Mouse (Mus musculus) kidney, postnatal 0 days (tissue): ENCODE results near the gene Kif6. TPM values are rescaled to one million over a fixed set of nuclear protein-coding genes. Genes with fewer than 3 reads are reported as not detected.

Source experiments
- ATAC-seq: fragments of 200-750 bp; cut with Nextera tagmentation; replicated peaks from 2 replicates; pipeline ENCODE4 v1.8.0; 2017; ENCODE audit warnings: low read depth, moderate number of reproducible peaks, moderate TSS enrichment, moderate library complexity; ENCODE audit not compliant: low FRiP score
- DNase-seq: peaks from one replicate; pipeline ENCODE4 v3.0.0-alpha.2; 2016; ENCODE audit warnings: low spot score
- H3K27ac ChIP-seq: fragments of 300-500 bp; sonication (generic); 2 replicates; pipeline ENCODE4 v1.5.1; 2014; ENCODE audit warnings: mild to moderate bottlenecking
- H3K27me3 ChIP-seq: fragments of 300-500 bp; sonication (generic); 2 replicates; pipeline ENCODE4 v1.6.1; 2014; ENCODE audit warnings: low read length, mixed read lengths; ENCODE audit not compliant: insufficient read depth
- H3K36me3 ChIP-seq: fragments of 300-500 bp; sonication (generic); 2 replicates; pipeline ENCODE4 v1.6.1; 2014; ENCODE audit warnings: low read length, mixed read lengths; ENCODE audit not compliant: insufficient read depth
- H3K4me1 ChIP-seq: fragments of 300-500 bp; sonication (generic); replicated peaks from 2 replicates; pipeline ENCODE4 v1.6.1; 2014; ENCODE audit warnings: antibody characterized with exemption, low read length, mixed read lengths; ENCODE audit not compliant: insufficient read depth
- H3K4me2 ChIP-seq: fragments of 300-500 bp; sonication (generic); 2 replicates; pipeline ENCODE4 v1.6.1; 2014; ENCODE audit warnings: mild to moderate bottlenecking, low read length, moderate library complexity, mixed read lengths
- H3K4me3 ChIP-seq: fragments of 300-500 bp; sonication (generic); replicated peaks from 2 replicates; pipeline ENCODE4 v1.5.1; 2014; ENCODE audit warnings: low read depth, low read length
- H3K9ac ChIP-seq: fragments of 300-500 bp; sonication (generic); 2 replicates; pipeline ENCODE4 v1.6.1; 2014; ENCODE audit warnings: low read depth, low read length
- H3K9me3 ChIP-seq: fragments of 300-500 bp; sonication (generic); replicated peaks from 2 replicates; pipeline ENCODE4 v1.6.1; 2016; ENCODE audit warnings: low read length, inconsistent platforms, mixed read lengths
- CTCF ChIP-seq: IDR thresholded peaks from 2 replicates; pipeline ENCODE4 v1.5.1; 2016; ENCODE audit warnings: antibody characterized with exemption, low read depth, mild to moderate bottlenecking, moderate library complexity
- WGBS: fragments of 180-500 bp; shearing (Covaris S2); extraction: QIAGEN DNeasy Blood & Tissue Kit; methylation state at CpG from one replicate; pipeline ENCODE4 v1.1.7; 2014; 5-methylcytosine and 5-hydroxymethylcytosine counted together
- polyA plus RNA-seq: library from polyadenylated mRNA; unstranded; fragments of >200 nt; fragmentation: Nextera tagmentation; extraction: Ambion mirVana; gene quantifications from 2 replicates; pipeline ENCODE4 v1.2.1, GENCODE M21; 2015

The Kif6 gene
- polyA plus RNA-seq, 1 experiment from 2014 or later: 1.3 TPM

DNA sequence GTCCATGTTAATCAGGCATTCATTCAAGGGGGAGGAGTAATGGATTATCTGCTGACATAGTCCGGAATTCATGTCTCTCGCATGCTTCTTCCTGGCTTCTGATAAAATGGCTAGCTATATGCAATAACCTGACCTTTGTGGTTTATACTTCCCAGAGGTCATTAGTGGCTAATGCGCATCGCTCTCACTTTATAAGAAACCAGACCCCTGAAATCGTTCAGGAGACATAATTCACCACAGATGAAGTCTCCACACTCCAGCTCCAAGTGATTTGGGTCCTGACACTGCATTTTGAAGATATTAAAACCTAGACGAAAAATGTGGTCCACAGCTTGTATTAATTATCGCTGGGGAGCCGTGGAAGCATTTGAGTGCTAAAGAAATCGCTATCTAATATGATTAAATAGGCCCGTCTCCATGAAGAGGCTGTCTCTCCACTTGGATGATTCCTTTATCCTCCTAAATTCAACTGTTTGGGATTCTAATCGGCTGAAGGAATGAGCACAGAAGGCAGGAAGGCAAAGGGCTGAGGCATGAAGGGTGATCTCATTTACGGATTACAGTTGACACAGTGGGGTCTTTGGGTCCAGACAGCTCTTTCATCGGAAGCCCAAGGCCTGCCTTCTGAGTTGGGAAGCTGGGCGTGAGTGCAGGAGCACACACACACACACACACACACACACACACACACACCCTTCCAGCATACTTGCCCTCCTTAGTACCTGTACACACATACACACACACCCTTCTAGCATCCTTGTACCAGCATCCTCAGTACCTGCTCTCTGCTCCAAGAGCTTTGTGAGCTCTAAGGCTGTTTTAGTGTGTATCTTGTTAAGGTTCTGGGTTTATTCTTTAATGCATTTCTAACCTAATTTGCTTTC is 128.9 kb downstream of the Kif6 start:
- DNase-seq (no peak), ATAC-seq (no peak)
- WGBS: 76% methylated on average over 14 of the region's 14 CpGs
- no peak overlapping the region for H3K4me2 ChIP-seq
- H3K27ac ChIP-seq: no peak overlapping the region
- H3K4me3 ChIP-seq: no peak overlapping the region
- no peaks in the 10 kb centered on the region for H3K27me3 ChIP-seq
- no peak overlapping the region for H3K9ac ChIP-seq
- no peak for TF ChIP-seq CTCF
- no peaks in the 10 kb centered on the region for H3K4me1 ChIP-seq
- no peaks in the 10 kb centered on the region for H3K36me3 ChIP-seq
- no peaks in the 10 kb centered on the region for H3K9me3 ChIP-seq

DNA sequence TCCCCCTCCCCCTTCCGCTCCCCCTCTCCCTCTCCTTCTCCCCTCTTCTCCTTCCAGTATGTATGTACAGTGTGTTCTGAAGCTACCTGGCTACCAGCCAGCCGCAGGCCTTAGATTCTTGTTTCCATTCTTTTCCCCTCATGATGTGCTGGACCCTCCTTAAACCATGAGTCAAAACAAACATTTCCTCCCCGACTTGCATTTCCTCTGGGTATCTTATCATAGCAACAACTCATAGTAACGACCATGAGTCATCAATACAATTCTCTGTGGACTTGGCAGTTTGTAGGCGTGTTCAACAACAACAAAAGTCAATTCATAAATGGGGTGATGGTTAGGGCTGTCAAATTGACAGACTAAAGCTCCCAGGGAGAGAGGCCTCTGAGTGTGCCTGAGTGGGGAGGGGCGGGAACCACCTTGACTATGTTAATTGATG is 136.0 kb downstream of the Kif6 start:
- Histone ChIP-seq H3K4me2 (no peak overlapping the region), H3K36me3 (no peaks in the 10 kb centered on the region), H3K9ac (no peak overlapping the region), H3K4me3 (no peak overlapping the region), H3K27me3 (no peaks in the 10 kb centered on the region), H3K9me3 (no peaks in the 10 kb centered on the region), H3K27ac (no peak overlapping the region), H3K4me1 (no peaks in the 10 kb centered on the region)
- peak; percentile 59 for DNase-seq
- ATAC-seq: peak; percentile 65; the same call in 1 of the 2 replicates
- TF ChIP-seq CTCF: no peak
- WGBS: 38% methylated on average over 6 of the region's 6 CpGs

DNA sequence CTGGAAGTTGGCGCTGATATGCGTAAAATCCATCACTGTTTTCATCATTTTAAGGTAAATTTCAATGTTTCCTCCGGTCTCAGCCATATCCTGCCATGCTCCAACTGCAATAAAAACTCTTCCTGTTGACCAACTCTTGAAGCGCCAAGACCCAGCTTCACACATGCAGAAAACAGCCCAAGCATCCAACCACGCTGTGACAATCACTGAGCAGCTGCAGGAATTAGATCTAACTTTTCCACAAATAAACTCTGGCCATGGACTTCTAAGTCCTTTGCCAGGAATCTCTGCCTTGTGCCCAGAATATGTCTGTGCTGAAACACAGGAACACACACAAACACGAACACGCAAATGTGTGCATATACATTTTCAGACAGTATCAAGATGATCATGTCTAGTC is 138.9 kb downstream of the Kif6 start:
- Histone ChIP-seq H3K36me3 (no peaks in the 10 kb centered on the region), H3K9ac (no peak overlapping the region), H3K4me3 (no peak overlapping the region), H3K4me2 (no peak overlapping the region), H3K27ac (no peak overlapping the region), H3K9me3 (no peaks in the 10 kb centered on the region), H3K4me1 (no peaks in the 10 kb centered on the region), H3K27me3 (no peaks in the 10 kb centered on the region)
- ATAC-seq (no peak), DNase-seq (no peak)
- TF ChIP-seq CTCF: no peak
- 88% methylated on average over 7 of the region's 7 CpGs for WGBS

GRCm38 (mm10) chr17:49756862-49757261 is 141.9 kb downstream of the Kif6 start:
- no peak overlapping the region for H3K9ac ChIP-seq
- H3K4me3 ChIP-seq: no peak overlapping the region
- no peaks in the 10 kb centered on the region for H3K9me3 ChIP-seq
- H3K27ac ChIP-seq: no peak overlapping the region
- no peak overlapping the region for H3K4me2 ChIP-seq
- 71% methylated on average over 19 of the region's 19 CpGs for WGBS
- no peaks in the 10 kb centered on the region for H3K27me3 ChIP-seq
- no peaks in the 10 kb centered on the region for H3K36me3 ChIP-seq
- H3K4me1 ChIP-seq: no peaks in the 10 kb centered on the region
- ATAC-seq (no peak), DNase-seq (peak; percentile 33)
- no peak for TF ChIP-seq CTCF

DNA sequence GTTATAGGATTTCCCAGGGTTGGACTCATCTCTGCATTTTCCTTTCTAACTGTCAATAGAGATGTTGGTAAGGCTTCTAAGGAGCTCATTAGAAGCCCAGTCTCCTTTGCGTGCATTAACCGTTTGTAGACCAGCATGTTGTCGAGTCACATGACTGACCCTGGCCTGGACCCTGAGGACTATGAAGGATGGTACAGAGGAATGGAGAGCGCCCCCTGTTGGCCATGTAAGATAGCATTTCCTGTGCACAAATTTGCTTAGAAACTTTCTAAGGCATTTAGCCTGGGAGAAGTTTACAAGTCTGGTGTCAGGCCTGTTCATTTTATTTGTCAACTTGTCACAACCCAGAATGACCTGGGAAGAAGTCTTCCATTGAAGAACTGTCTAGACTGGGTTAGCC is 144.1 kb downstream of the Kif6 start:
- peak; percentile 35; the same call in 1 of the 2 replicates for TF ChIP-seq CTCF
- no peak overlapping the region for H3K27ac ChIP-seq
- 77% methylated on average over 4 of the region's 4 CpGs for WGBS
- no peaks in the 10 kb centered on the region for H3K4me1 ChIP-seq
- no peak for ATAC-seq
- no peaks in the 10 kb centered on the region for H3K9me3 ChIP-seq
- H3K9ac ChIP-seq: no peak overlapping the region
- H3K27me3 ChIP-seq: no peaks in the 10 kb centered on the region
- no peak overlapping the region for H3K4me3 ChIP-seq
- H3K36me3 ChIP-seq: no peaks in the 10 kb centered on the region
- DNase-seq: no peak
- H3K4me2 ChIP-seq: no peak overlapping the region

GRCm38 (mm10) chr17:49761260-49761659 is 146.3 kb downstream of the Kif6 start:
- no peaks in the 10 kb centered on the region for H3K36me3 ChIP-seq
- H3K4me1 ChIP-seq: no peaks in the 10 kb centered on the region
- no peaks in the 10 kb centered on the region for H3K27me3 ChIP-seq
- no peak overlapping the region for H3K4me3 ChIP-seq
- ATAC-seq (no peak), DNase-seq (no peak)
- no peak overlapping the region for H3K9ac ChIP-seq
- H3K27ac ChIP-seq: no peak overlapping the region
- no peak for TF ChIP-seq CTCF
- H3K9me3 ChIP-seq: no peaks in the 10 kb centered on the region
- WGBS: 49% methylated on average over 11 of the region's 11 CpGs
- H3K4me2 ChIP-seq: no peak overlapping the region
